Mouse (Mus musculus) liver, postnatal 0 days (tissue): ENCODE measurements around the gene Acsl4. TPM values are rescaled to one million over a fixed set of nuclear protein-coding genes. Genes with fewer than 3 reads are reported as not detected.

Source experiments
- ATAC-seq: fragments of 200-750 bp; cut with Nextera tagmentation; 2 replicates; pipeline ENCODE4 v1.8.0; 2017; ENCODE audit warnings: mild to moderate bottlenecking, moderate library complexity
- DNase-seq: peaks from one replicate; pipeline ENCODE4 v3.0.0-alpha.2; 2016
- H3K27ac ChIP-seq: fragments of 300-500 bp; sonication (generic); 2 replicates; pipeline ENCODE4 v1.5.1; 2014; ENCODE audit warnings: antibody characterized with exemption, moderate library complexity, mild to moderate bottlenecking, low read depth
- H3K27me3 ChIP-seq: fragments of 300-500 bp; sonication (generic); 2 replicates; pipeline ENCODE4 v1.6.1; 2014; ENCODE audit warnings: low read length, control low read depth, mixed read lengths; ENCODE audit not compliant: insufficient read depth
- H3K36me3 ChIP-seq: fragments of 300-500 bp; sonication (generic); replicated peaks from 2 replicates; pipeline ENCODE4 v1.6.1; 2014; ENCODE audit warnings: mild to moderate bottlenecking, control low read depth, low read length, moderate library complexity, mixed read lengths; ENCODE audit not compliant: insufficient read depth
- H3K4me1 ChIP-seq: fragments of 300-500 bp; sonication (generic); 2 replicates; pipeline ENCODE4 v1.6.1; 2014; ENCODE audit warnings: antibody characterized with exemption, mild to moderate bottlenecking, control low read depth; ENCODE audit not compliant: insufficient read depth
- H3K4me2 ChIP-seq: fragments of 300-500 bp; sonication (generic); 2 replicates; pipeline ENCODE4 v1.6.1; 2014; ENCODE audit warnings: low read depth, mild to moderate bottlenecking, low read length, moderate library complexity, mixed read lengths
- H3K4me3 ChIP-seq: fragments of 300-500 bp; sonication (generic); 2 replicates; pipeline ENCODE4 v1.5.1; 2014; ENCODE audit warnings: low read depth, low read length
- H3K9ac ChIP-seq: fragments of 300-500 bp; sonication (generic); replicated peaks from 2 replicates; pipeline ENCODE4 v1.6.1; 2014; ENCODE audit warnings: mild to moderate bottlenecking, moderate library complexity
- H3K9me3 ChIP-seq: fragments of 300-500 bp; sonication (generic); 2 replicates; pipeline ENCODE4 v1.6.1; 2016; ENCODE audit warnings: mild to moderate bottlenecking, control low read depth, low read length, mixed read lengths
- CTCF ChIP-seq: sonication (generic); IDR thresholded peaks from 2 replicates; pipeline ENCODE4 v1.5.1; 2016; ENCODE audit warnings: antibody characterized with exemption, low read depth
- EP300 ChIP-seq: IDR thresholded peaks from 2 replicates; pipeline ENCODE4 v1.6.1; 2016; ENCODE audit warnings: antibody characterized with exemption, low read depth, mild to moderate bottlenecking
- WGBS: fragments of 180-500 bp; shearing (Covaris S2); extraction: QIAGEN DNeasy Blood & Tissue Kit; methylation state at CpG from one replicate; pipeline ENCODE4 v1.1.7; 2014; ENCODE audit not compliant: insufficient replicate concordance; 5-methylcytosine and 5-hydroxymethylcytosine counted together
- polyA plus RNA-seq: library from polyadenylated mRNA; unstranded; fragments of >200 nt; fragmentation: Nextera tagmentation; extraction: Ambion mirVana; gene quantifications from 2 replicates; pipeline ENCODE4 v1.2.1, GENCODE M21; 2015

Acsl4 gene
- polyA plus RNA-seq, 1 experiment from 2014 or later: 16.7 TPM

DNA sequence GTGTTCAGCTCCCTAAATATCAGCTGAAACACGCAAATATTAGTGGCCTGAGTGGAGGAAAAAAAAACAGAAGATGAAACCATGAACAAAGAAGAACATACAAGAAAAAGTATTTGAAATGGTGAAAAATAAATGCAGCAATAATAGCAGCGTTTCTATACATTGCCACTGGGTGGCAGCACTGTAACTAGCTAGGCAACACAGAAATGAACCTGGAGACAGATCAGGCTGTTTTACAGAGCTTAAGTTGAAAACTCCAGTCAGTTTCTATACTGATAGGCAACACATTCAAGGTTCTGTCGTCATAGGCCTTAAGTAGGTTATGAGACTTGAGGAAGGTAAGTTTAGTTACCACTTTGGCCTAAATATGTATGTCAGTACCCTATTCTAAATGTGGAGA is 17.9 kb downstream of the Acsl4 start:
- no peak for ATAC-seq
- Histone ChIP-seq H3K27me3 (no peaks in the 10 kb centered on the region), H3K36me3 (no peaks in the 10 kb centered on the region), H3K4me2 (no peak overlapping the region), H3K9me3 (no peaks in the 10 kb centered on the region), H3K9ac (no peak overlapping the region), H3K27ac (no peak overlapping the region), H3K4me1 (no peaks in the 10 kb centered on the region; the same call in 1 of the 2 replicates), H3K4me3 (no peak overlapping the region)
- peak; percentile 48 for DNase-seq
- 12% methylated on average over 3 of the region's 3 CpGs for WGBS
- no peak for TF ChIP-seq EP300
- peak; percentile 85 for TF ChIP-seq CTCF

DNA sequence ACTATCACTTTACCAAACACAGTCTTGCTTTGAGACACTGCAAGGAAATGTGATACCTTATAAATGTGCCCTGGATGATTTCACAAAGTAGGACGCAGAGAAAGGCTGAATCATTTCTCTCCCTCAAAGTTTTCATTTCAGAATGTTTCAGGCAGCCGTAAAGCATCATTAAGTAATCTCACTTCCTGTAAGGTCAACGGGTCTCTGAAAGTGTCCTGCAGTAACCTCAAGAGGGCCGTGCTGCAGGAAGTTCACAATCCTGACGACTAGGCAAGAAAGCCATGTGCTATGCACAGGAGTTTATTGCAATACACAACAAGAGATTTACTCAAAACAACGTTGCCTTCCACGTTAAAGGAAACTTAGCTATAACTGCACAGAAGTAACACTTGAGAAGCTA is 20.4 kb downstream of the Acsl4 start:
- Histone ChIP-seq H3K27me3 (no peaks in the 10 kb centered on the region), H3K4me1 (no peaks in the 10 kb centered on the region), H3K9me3 (no peaks in the 10 kb centered on the region), H3K4me3 (no peak overlapping the region), H3K27ac (no peak overlapping the region; the same call in 1 of the 2 replicates), H3K4me2 (no peak overlapping the region), H3K9ac (no peak overlapping the region), H3K36me3 (no peaks in the 10 kb centered on the region)
- ATAC-seq (peak; percentile 75), DNase-seq (no peak)
- WGBS: 26% methylated on average over 7 of the region's 7 CpGs
- TF ChIP-seq CTCF: no peak
- TF ChIP-seq EP300: no peak

DNA sequence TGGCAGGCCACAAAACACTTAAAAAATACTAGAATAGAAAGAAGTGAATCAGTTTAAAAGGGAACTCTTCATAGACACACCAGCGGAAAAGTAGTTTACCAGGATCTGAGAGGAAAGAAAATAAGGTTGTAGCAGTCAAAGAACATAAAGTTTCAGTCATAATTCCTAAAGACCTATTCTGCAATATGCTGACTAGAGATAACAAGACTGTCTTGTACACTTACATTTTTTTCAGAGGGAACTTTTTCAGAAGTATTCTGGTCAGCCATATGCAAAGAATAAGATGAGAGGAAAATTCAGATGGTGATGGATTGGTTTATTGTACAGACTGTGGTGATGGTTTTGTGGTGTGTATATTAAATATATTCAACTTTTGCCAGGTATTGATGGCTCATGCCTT is 26.5 kb downstream of the Acsl4 start:
- H3K27me3 ChIP-seq: no peaks in the 10 kb centered on the region
- ATAC-seq: no peak
- H3K4me1 ChIP-seq: no peaks in the 10 kb centered on the region
- H3K4me2 ChIP-seq: no peak overlapping the region
- no peak for DNase-seq
- no peaks in the 10 kb centered on the region for H3K9me3 ChIP-seq
- no peak overlapping the region for H3K9ac ChIP-seq
- H3K36me3 ChIP-seq: no peaks in the 10 kb centered on the region
- H3K27ac ChIP-seq: no peak overlapping the region
- no peak overlapping the region for H3K4me3 ChIP-seq
- TF ChIP-seq CTCF (no peak), EP300 (peak; percentile 62)
- WGBS: 61% methylated on average over 1 of the region's 1 CpGs

DNA sequence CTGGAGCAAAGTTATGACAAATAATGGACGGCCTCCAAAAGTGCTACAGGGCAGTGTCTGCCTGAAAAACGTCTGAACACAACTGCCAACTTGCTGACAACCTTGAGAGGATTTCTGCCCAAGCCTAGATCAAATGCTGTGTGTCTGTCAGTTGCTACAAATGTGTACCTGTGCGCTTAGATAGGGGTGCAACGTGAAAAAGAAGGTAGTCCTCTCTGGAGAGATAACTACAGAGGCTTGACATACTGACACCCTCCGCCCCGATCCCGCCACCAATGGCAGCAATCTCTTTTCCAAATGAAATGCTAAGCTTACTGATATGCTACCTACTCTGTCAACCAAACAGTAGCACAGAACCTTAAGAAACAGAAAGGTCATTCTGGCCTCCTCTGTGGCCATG is 31.3 kb downstream of the Acsl4 start:
- peak overlapping the region; percentile 26; the same call in 1 of the 2 replicates for H3K4me2 ChIP-seq
- peak overlapping the region; percentile 67 for H3K27ac ChIP-seq
- H3K36me3 ChIP-seq: no peaks in the 10 kb centered on the region
- H3K4me1 ChIP-seq: no peaks in the 10 kb centered on the region
- peak; percentile 91 for TF ChIP-seq EP300
- TF ChIP-seq CTCF: no peak
- no peak overlapping the region for H3K4me3 ChIP-seq
- ATAC-seq: peak; percentile 90
- DNase-seq: peak; percentile 20
- H3K9me3 ChIP-seq: no peaks in the 10 kb centered on the region
- WGBS: 48% methylated on average over 7 of the region's 7 CpGs
- no peaks in the 10 kb centered on the region for H3K27me3 ChIP-seq
- no peak overlapping the region for H3K9ac ChIP-seq

DNA sequence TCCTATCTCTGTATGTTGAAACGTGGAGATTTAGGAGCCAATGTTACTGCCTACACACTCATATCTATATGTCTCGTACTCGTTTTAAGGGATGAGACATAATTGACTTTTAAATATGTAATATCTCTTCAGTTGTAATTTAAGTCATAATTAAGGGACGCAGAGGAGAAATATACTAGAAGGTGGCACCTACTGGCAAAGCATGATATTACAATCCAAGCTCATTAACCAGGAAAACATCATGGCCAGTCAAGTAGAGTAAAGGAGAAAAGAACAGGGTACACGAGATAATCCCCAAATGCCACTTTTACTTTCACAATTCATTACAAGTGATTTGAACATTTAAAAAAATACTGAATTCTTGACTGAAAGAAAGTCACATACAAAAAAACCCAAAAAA is 31.9 kb downstream of the Acsl4 start:
- whole genome bisulfite sequencing: 64% methylated on average over 5 of the region's 5 CpGs
- H3K4me2 ChIP-seq: 0 out of 2 replicates have a peak overlapping the region, but pooled peaks have one; percentile 26
- DNase-seq (no peak), ATAC-seq (0 out of 2 replicates have a peak, but pooled peaks have one; percentile 47)
- H3K27ac ChIP-seq: peak overlapping the region; percentile 67; the same call in 1 of the 2 replicates
- H3K36me3 ChIP-seq: no peaks in the 10 kb centered on the region
- H3K9ac ChIP-seq: no peak overlapping the region
- no peak overlapping the region for H3K4me3 ChIP-seq
- H3K4me1 ChIP-seq: no peaks in the 10 kb centered on the region
- no peak for TF ChIP-seq EP300
- peak; percentile 41 for TF ChIP-seq CTCF
- H3K9me3 ChIP-seq: no peaks in the 10 kb centered on the region
- no peaks in the 10 kb centered on the region for H3K27me3 ChIP-seq

DNA sequence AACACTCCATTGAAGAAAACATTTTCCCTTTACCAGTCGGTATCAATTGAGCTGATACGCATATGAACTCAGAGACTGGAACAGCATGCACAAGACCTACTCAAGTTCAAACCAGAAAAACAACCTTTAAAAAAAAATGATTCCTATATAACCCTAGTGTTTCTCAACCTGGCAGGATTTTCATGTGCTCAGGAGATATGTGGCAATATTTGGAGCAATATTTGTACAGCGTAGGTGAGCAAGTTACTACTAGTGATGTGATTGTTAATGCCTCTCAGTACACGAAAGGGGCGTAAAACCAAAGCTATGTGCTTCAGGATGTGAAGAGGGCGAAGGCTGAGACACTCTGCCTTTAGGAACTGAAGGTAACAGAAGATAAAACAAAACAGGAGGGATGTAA is 54.1 kb downstream of the Acsl4 start:
- TF ChIP-seq CTCF (no peak), EP300 (no peak)
- no peaks in the 10 kb centered on the region for H3K27me3 ChIP-seq
- peak; percentile 85 for ATAC-seq
- no peaks in the 10 kb centered on the region for H3K4me1 ChIP-seq
- DNase-seq: no peak
- WGBS: 76% methylated on average over 6 of the region's 6 CpGs
- H3K4me2 ChIP-seq: no peak overlapping the region
- H3K36me3 ChIP-seq: peaks cover 16% of the 10 kb centered on the region; the same call in 1 of the 2 replicates
- H3K27ac ChIP-seq: peak overlapping the region; percentile 51; the same call in 1 of the 2 replicates
- no peak overlapping the region for H3K4me3 ChIP-seq
- no peak overlapping the region for H3K9ac ChIP-seq
- H3K9me3 ChIP-seq: no peaks in the 10 kb centered on the region

DNA sequence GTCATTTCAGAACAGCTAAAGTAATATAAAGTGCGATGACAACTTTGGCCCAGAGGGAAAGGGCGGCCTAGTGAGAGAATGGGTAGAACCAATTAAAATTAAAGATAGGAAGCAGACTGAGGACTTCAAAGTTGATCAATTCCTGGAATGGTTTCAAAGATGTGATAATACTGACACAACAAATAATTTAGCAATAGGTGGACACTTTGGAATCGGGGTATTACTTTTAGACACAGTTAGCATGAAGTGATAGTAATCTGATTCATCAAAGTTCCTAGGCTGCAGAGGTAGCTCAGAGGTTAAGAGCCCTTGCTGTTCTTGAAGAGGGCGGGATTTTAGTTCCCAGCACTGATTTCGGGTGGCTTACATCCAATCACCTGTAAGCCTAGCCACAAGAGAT is 54.8 kb downstream of the Acsl4 start:
- H3K9ac ChIP-seq: no peak overlapping the region
- H3K4me1 ChIP-seq: no peaks in the 10 kb centered on the region
- H3K9me3 ChIP-seq: no peaks in the 10 kb centered on the region
- H3K4me2 ChIP-seq: no peak overlapping the region
- TF ChIP-seq EP300 (no peak), CTCF (no peak)
- WGBS: 83% methylated on average over 5 of the region's 5 CpGs
- DNase-seq (no peak), ATAC-seq (peak; percentile 65)
- no peak overlapping the region for H3K4me3 ChIP-seq
- H3K36me3 ChIP-seq: peaks cover 12% of the 10 kb centered on the region; the same call in 1 of the 2 replicates
- H3K27ac ChIP-seq: peak overlapping the region; percentile 51
- no peaks in the 10 kb centered on the region for H3K27me3 ChIP-seq
